Mouse (Mus musculus) lung, embryonic 15.5 days (tissue): ENCODE measurements at regions not wholly inside any gene's neighbourhood (a gene's known extent, or its start where the extent isn't known, plus 50 kb on each side); places are given as distances from the start of the nearest gene placed in this dataset.

Source experiments
- ATAC-seq: fragments of 200-750 bp; cut with Nextera tagmentation; 2 replicates; pipeline ENCODE4 v1.8.0; 2017; ENCODE audit warnings: moderate number of reproducible peaks, borderline replicate concordance; ENCODE audit not compliant: low FRiP score, low TSS enrichment; ENCODE audit errors: extremely low read depth
- H3K27ac ChIP-seq: fragments of 300-500 bp; sonication (generic); 2 replicates; pipeline ENCODE4 v1.5.1; 2015; ENCODE audit warnings: moderate library complexity, mild to moderate bottlenecking, inconsistent platforms
- H3K27me3 ChIP-seq: fragments of 300-500 bp; sonication (generic); 2 replicates; pipeline ENCODE4 v1.6.1; 2015; ENCODE audit warnings: inconsistent platforms
- H3K36me3 ChIP-seq: fragments of 300-500 bp; sonication (generic); 2 replicates; pipeline ENCODE4 v1.6.1; 2015; ENCODE audit warnings: inconsistent platforms
- H3K4me1 ChIP-seq: fragments of 300-500 bp; sonication (generic); 2 replicates; pipeline ENCODE4 v1.6.1; 2015; ENCODE audit warnings: inconsistent platforms
- H3K4me2 ChIP-seq: fragments of 300-500 bp; sonication (generic); 2 replicates; pipeline ENCODE4 v1.6.1; 2015; ENCODE audit warnings: inconsistent platforms, mild to moderate bottlenecking, moderate library complexity
- H3K4me3 ChIP-seq: fragments of 300-500 bp; sonication (generic); 2 replicates; pipeline ENCODE4 v1.5.1; 2015; ENCODE audit warnings: mild to moderate bottlenecking, inconsistent platforms
- H3K9ac ChIP-seq: fragments of 300-500 bp; sonication (generic); 2 replicates; pipeline ENCODE4 v1.6.1; 2015; ENCODE audit warnings: inconsistent platforms
- H3K9me3 ChIP-seq: fragments of 300-500 bp; sonication (generic); 2 replicates; pipeline ENCODE4 v1.6.1; 2016; ENCODE audit warnings: inconsistent platforms
- WGBS: fragments of 180-500 bp; shearing (Covaris S2); methylation state at CpG from one replicate; pipeline ENCODE4 v1.1.7; 2015; 5-methylcytosine and 5-hydroxymethylcytosine counted together

- Histone ChIP-seq H3K4me1 (peaks cover 12% of the 10 kb centered on the region), H3K4me2 (no peak overlapping the region), H3K36me3 (no peaks in the 10 kb centered on the region), H3K4me3 (no peak overlapping the region), H3K27ac (no peak overlapping the region), H3K9me3 (no peaks in the 10 kb centered on the region), H3K9ac (no peak overlapping the region), H3K27me3 (no peaks in the 10 kb centered on the region)
- no peak for ATAC-seq
- WGBS = 46% methylated on average over 15 of the region's 15 CpGs
These were observed 246.0 kb downstream of the Ttll7 start for GRCm38 (mm10) chr3:147098065-147098580.

- no peaks in the 10 kb centered on the region for H3K27me3 ChIP-seq
- no peak for ATAC-seq
- no peak overlapping the region for H3K4me2 ChIP-seq
- 57% methylated on average over 6 of the region's 6 CpGs for WGBS
- no peak overlapping the region for H3K9ac ChIP-seq
- no peaks in the 10 kb centered on the region for H3K36me3 ChIP-seq
- no peak overlapping the region for H3K27ac ChIP-seq
- H3K4me3 ChIP-seq = no peak overlapping the region
- no peaks in the 10 kb centered on the region for H3K9me3 ChIP-seq
- peaks cover 12% of the 10 kb centered on the region for H3K4me1 ChIP-seq
These were observed 246.4 kb downstream of the Ttll7 start for GRCm38 (mm10) chr3:147098611-147099010.

- Histone ChIP-seq H3K9me3 (no peaks in the 10 kb centered on the region), H3K27me3 (no peaks in the 10 kb centered on the region), H3K4me1 (peaks cover 12% of the 10 kb centered on the region), H3K36me3 (no peaks in the 10 kb centered on the region), H3K27ac (no peak overlapping the region), H3K9ac (no peak overlapping the region), H3K4me2 (no peak overlapping the region), H3K4me3 (no peak overlapping the region)
- 32% methylated on average over 12 of the region's 12 CpGs for WGBS
- ATAC-seq = no peak
These were observed 247.1 kb downstream of the Ttll7 start for GRCm38 (mm10) chr3:147099143-147099713.

- Histone ChIP-seq H3K9me3 (no peaks in the 10 kb centered on the region), H3K4me2 (no peak overlapping the region), H3K27ac (no peak overlapping the region), H3K4me1 (peaks cover 12% of the 10 kb centered on the region), H3K36me3 (no peaks in the 10 kb centered on the region), H3K4me3 (no peak overlapping the region), H3K9ac (no peak overlapping the region), H3K27me3 (no peaks in the 10 kb centered on the region)
- no peak for ATAC-seq
- 35% methylated on average over 7 of the region's 7 CpGs for WGBS
These were observed 249.0 kb downstream of the Ttll7 start for GRCm38 (mm10) chr3:147101053-147101764.

- Histone ChIP-seq H3K27ac (no peak overlapping the region), H3K9ac (no peak overlapping the region), H3K27me3 (no peaks in the 10 kb centered on the region), H3K4me3 (no peak overlapping the region), H3K4me1 (peaks cover 12% of the 10 kb centered on the region), H3K36me3 (no peaks in the 10 kb centered on the region), H3K9me3 (no peaks in the 10 kb centered on the region), H3K4me2 (no peak overlapping the region; the same call in 1 of the 2 replicates)
- WGBS = 37% methylated on average over 3 of the region's 3 CpGs
- peak; percentile 77 for ATAC-seq
These were observed 249.6 kb downstream of the Ttll7 start for GRCm38 (mm10) chr3:147101765-147102113.

- ATAC-seq = no peak
- Histone ChIP-seq H3K9ac (no peak overlapping the region), H3K4me1 (peaks cover 7% of the 10 kb centered on the region; the same call in 1 of the 2 replicates), H3K9me3 (no peaks in the 10 kb centered on the region), H3K27me3 (no peaks in the 10 kb centered on the region), H3K4me3 (no peak overlapping the region), H3K27ac (no peak overlapping the region), H3K4me2 (no peak overlapping the region), H3K36me3 (no peaks in the 10 kb centered on the region)
- WGBS = 53% methylated on average over 7 of the region's 7 CpGs
These were observed 251.3 kb downstream of the Ttll7 start for GRCm38 (mm10) chr3:147103428-147103827.

- no peaks in the 10 kb centered on the region for H3K4me1 ChIP-seq
- H3K9me3 ChIP-seq = no peaks in the 10 kb centered on the region
- H3K27ac ChIP-seq = no peak overlapping the region
- H3K4me2 ChIP-seq = no peak overlapping the region
- no peaks in the 10 kb centered on the region for H3K27me3 ChIP-seq
- H3K36me3 ChIP-seq = no peaks in the 10 kb centered on the region
- WGBS = 91% methylated on average over 4 of the region's 4 CpGs
- H3K4me3 ChIP-seq = no peak overlapping the region
- ATAC-seq = no peak
- H3K9ac ChIP-seq = no peak overlapping the region
These were observed 265.4 kb downstream of the Ttll7 start for GRCm38 (mm10) chr3:147117609-147118008.

- no peak for ATAC-seq
- no peak overlapping the region for H3K4me3 ChIP-seq
- H3K4me2 ChIP-seq = no peak overlapping the region
- no peak overlapping the region for H3K27ac ChIP-seq
- H3K27me3 ChIP-seq = no peaks in the 10 kb centered on the region
- H3K9ac ChIP-seq = no peak overlapping the region
- 48% methylated on average over 5 of the region's 5 CpGs for WGBS
- no peaks in the 10 kb centered on the region for H3K36me3 ChIP-seq
- H3K4me1 ChIP-seq = no peaks in the 10 kb centered on the region
- no peaks in the 10 kb centered on the region for H3K9me3 ChIP-seq
These were observed 265.9 kb downstream of the Ttll7 start for GRCm38 (mm10) chr3:147118092-147118491.

GRCm38 (mm10) chr3:147118622-147119021 is 266.5 kb downstream of the Ttll7 start:
- no peaks in the 10 kb centered on the region for H3K27me3 ChIP-seq
- ATAC-seq = no peak
- WGBS = 84% methylated on average over 6 of the region's 6 CpGs

GRCm38 (mm10) chr3:147121826-147122225 is 269.7 kb downstream of the Ttll7 start:
- H3K9ac ChIP-seq = no peak overlapping the region
- no peaks in the 10 kb centered on the region for H3K27me3 ChIP-seq
- no peaks in the 10 kb centered on the region for H3K4me1 ChIP-seq
- no peak overlapping the region for H3K4me3 ChIP-seq
- WGBS = 66% methylated on average over 6 of the region's 6 CpGs
- no peaks in the 10 kb centered on the region for H3K36me3 ChIP-seq
- H3K4me2 ChIP-seq = no peak overlapping the region
- no peak overlapping the region for H3K27ac ChIP-seq
- H3K9me3 ChIP-seq = no peaks in the 10 kb centered on the region
- ATAC-seq = no peak

More at GRCm38 (mm10) chr3:147118622-147119021, 266.5 kb downstream of the Ttll7 start:
- H3K36me3 ChIP-seq = no peaks in the 10 kb centered on the region
- no peaks in the 10 kb centered on the region for H3K4me1 ChIP-seq
- H3K27ac ChIP-seq = no peak overlapping the region
- H3K9me3 ChIP-seq = no peaks in the 10 kb centered on the region
- no peak overlapping the region for H3K4me2 ChIP-seq
- H3K4me3 ChIP-seq = no peak overlapping the region
- no peak overlapping the region for H3K9ac ChIP-seq

GRCm38 (mm10) chr3:147127740-147128139 is 275.6 kb downstream of the Ttll7 start:
- no peak overlapping the region for H3K4me3 ChIP-seq
- no peak overlapping the region for H3K9ac ChIP-seq
- no peak overlapping the region for H3K4me2 ChIP-seq
- ATAC-seq = no peak
- 76% methylated on average over 6 of the region's 6 CpGs for WGBS
- no peaks in the 10 kb centered on the region for H3K36me3 ChIP-seq
- no peak overlapping the region for H3K27ac ChIP-seq
- H3K9me3 ChIP-seq = no peaks in the 10 kb centered on the region
- no peaks in the 10 kb centered on the region for H3K4me1 ChIP-seq
- H3K27me3 ChIP-seq = no peaks in the 10 kb centered on the region

- no peaks in the 10 kb centered on the region for H3K9me3 ChIP-seq
- no peak overlapping the region for H3K4me2 ChIP-seq
- H3K27ac ChIP-seq = no peak overlapping the region
- no peaks in the 10 kb centered on the region for H3K4me1 ChIP-seq
- H3K9ac ChIP-seq = no peak overlapping the region
- 85% methylated on average over 13 of the region's 13 CpGs for WGBS
- H3K27me3 ChIP-seq = no peaks in the 10 kb centered on the region
- no peaks in the 10 kb centered on the region for H3K36me3 ChIP-seq
- no peak for ATAC-seq
- no peak overlapping the region for H3K4me3 ChIP-seq
These were observed 280.7 kb downstream of the Ttll7 start for GRCm38 (mm10) chr3:147132830-147133229.
